ENCODE assay signal across 11 mouse cellular contexts in genomic region chr5:35137510-35138182, GRCm38 (mm10). TPM values are rescaled to one million over a fixed set of nuclear protein-coding genes. Genes with fewer than 3 reads are reported as not detected.
DNase-seq lines count a peak whose midpoint lies in the region; ATAC-seq lines count a peak whose summit lies in the region.
"Had no signal": no experiment of that assay in that cellular context is flagged by ENCODE, and none has a peak within 500 bp of the region (broad histone marks: within the 10 kb centered on the region; RNA-seq: fewer than 3 reads in every experiment).

No protein-coding gene starts in this region.

- H3K27ac ChIP-seq in embryonic facial prominence, embryonic 14.5 days (replicated peaks; ENCODE audit: low read depth, low read length): no peak overlapping the region
- no peak overlapping the region for H3K27ac ChIP-seq in embryonic facial prominence, embryonic 10.5 days (replicated peaks)
- no peak overlapping the region for H3K27ac ChIP-seq in kidney, embryonic 16.5 days (ENCODE audit: low read length)
- H3K27ac ChIP-seq: embryonic facial prominence, embryonic 15.5 days; kidney, postnatal 0 days had no signal

- no peak for ATAC-seq in embryonic facial prominence, embryonic 14.5 days (ENCODE audit: low read depth)
- ATAC-seq in kidney, embryonic 16.5 days (ENCODE audit: low FRiP score, low TSS enrichment): no peak

- H3K4me3 ChIP-seq in embryonic facial prominence, embryonic 14.5 days (ENCODE audit: low read depth, low read length): no peak overlapping the region
- H3K4me3 ChIP-seq in embryonic facial prominence, embryonic 10.5 days: no peak overlapping the region
- H3K4me3 ChIP-seq in kidney, embryonic 16.5 days (ENCODE audit: low read length): no peak overlapping the region
- H3K4me3 ChIP-seq: embryonic facial prominence, embryonic 15.5 days had no signal

- no peak overlapping the region for H3K9ac ChIP-seq in embryonic facial prominence, embryonic 14.5 days (ENCODE audit: low read depth, low read length)
- no peak overlapping the region for H3K9ac ChIP-seq in kidney, embryonic 16.5 days (replicated peaks; ENCODE audit: low read length)
- H3K9ac ChIP-seq: embryonic facial prominence, embryonic 15.5 days had no signal

- 53% methylated on average over 13 of the region's 13 CpGs for WGBS in embryonic facial prominence, embryonic 14.5 days
- 73% methylated on average over 13 of the region's 13 CpGs for WGBS in embryonic facial prominence, embryonic 10.5 days
- WGBS in kidney, embryonic 16.5 days: 74% methylated on average over 13 of the region's 13 CpGs

- no peaks in the 10 kb centered on the region for H3K27me3 ChIP-seq in embryonic facial prominence, embryonic 14.5 days (replicated peaks; ENCODE audit: control insufficient read depth, insufficient read depth, low read length)
- H3K27me3 ChIP-seq in embryonic facial prominence, embryonic 10.5 days (replicated peaks; ENCODE audit: low read depth, poor library complexity, severe bottlenecking): no peaks in the 10 kb centered on the region; the same call in 1 of the 2 replicates
- no peaks in the 10 kb centered on the region for H3K27me3 ChIP-seq in kidney, embryonic 16.5 days (ENCODE audit: insufficient read depth, low read length)
- H3K27me3 ChIP-seq: embryonic facial prominence, embryonic 15.5 days had no signal

- DNase-seq in embryonic facial prominence, embryonic 14.5 days (ENCODE audit: low spot score): peak; percentile 33
- no peak for DNase-seq in embryonic facial prominence, embryonic 10.5 days (ENCODE audit: low spot score)
- peak; percentile 45 for DNase-seq in testis, postnatal 10 days (ENCODE audit: low spot score)
- DNase-seq in testis, postnatal 14 days (ENCODE audit: low spot score): no peak
- DNase-seq in left cerebral cortex, adult 8-10 months (ENCODE audit: low spot score in 2 of 2): peak; percentile 66 to 94
- DNase-seq in embryo, embryonic 9.5 days (ENCODE audit: extremely low spot score): no peak
- DNase-seq in thymus, postnatal 0 days (ENCODE audit: low spot score): no peak
- DNase-seq: thymus, postnatal 14 days had no signal

- H3K9me3 ChIP-seq in embryonic facial prominence, embryonic 14.5 days (ENCODE audit: control insufficient read depth, low read length): no peaks in the 10 kb centered on the region
- H3K9me3 ChIP-seq in embryonic facial prominence, embryonic 10.5 days: no peaks in the 10 kb centered on the region
- no peaks in the 10 kb centered on the region for H3K9me3 ChIP-seq in kidney, embryonic 16.5 days (ENCODE audit: low read length)
- H3K9me3 ChIP-seq: embryonic facial prominence, embryonic 15.5 days had no signal

- H3K36me3 ChIP-seq in embryonic facial prominence, embryonic 14.5 days (ENCODE audit: control insufficient read depth, insufficient read depth, low read length): no peaks in the 10 kb centered on the region
- no peaks in the 10 kb centered on the region for H3K36me3 ChIP-seq in embryonic facial prominence, embryonic 10.5 days (replicated peaks)
- no peaks in the 10 kb centered on the region for H3K36me3 ChIP-seq in kidney, embryonic 16.5 days (ENCODE audit: insufficient read depth, low read length)
- H3K36me3 ChIP-seq: embryonic facial prominence, embryonic 15.5 days had no signal

- H3K4me1 ChIP-seq in embryonic facial prominence, embryonic 14.5 days (ENCODE audit: control insufficient read depth, insufficient read depth, low read length): peaks cover 12% of the 10 kb centered on the region
- H3K4me1 ChIP-seq in embryonic facial prominence, embryonic 10.5 days: peaks cover 7% of the 10 kb centered on the region
- no peaks in the 10 kb centered on the region for H3K4me1 ChIP-seq in kidney, embryonic 16.5 days (ENCODE audit: insufficient read depth, low read length)

- no peak overlapping the region for H3K4me2 ChIP-seq in embryonic facial prominence, embryonic 14.5 days (ENCODE audit: low read depth, low read length)
- H3K4me2 ChIP-seq in kidney, embryonic 16.5 days (replicated peaks; ENCODE audit: low read depth, low read length): no peak overlapping the region
- H3K4me2 ChIP-seq: embryonic facial prominence, embryonic 15.5 days had no signal

RNA-seq across cellular contexts. Expression of gene Lrpap1, which starts 32.1 kb away (rescaled TPM):
- 158 and 170 TPM in 2 replicates for polyA plus RNA-seq in embryonic facial prominence, embryonic 14.5 days (2014; fragmentation: Nextera tagmentation; extraction: Ambion mirVana)
- polyA plus RNA-seq in embryonic facial prominence, embryonic 10.5 days (2016; fragmentation: Nextera tagmentation; extraction: Ambion mirVana): 72.4 and 74.2 TPM in 2 replicates
- total RNA-seq in left cerebral cortex, adult 8-10 months (2022): 100 to 1,000 TPM; 121 to 171 (median 135) TPM
- polyA plus RNA-seq in kidney, embryonic 16.5 days (2015; fragmentation: Nextera tagmentation; extraction: Ambion mirVana): 252 and 271 TPM in 2 replicates
- polyA plus RNA-seq in thymus, postnatal 0 days (2015; fragmentation: Nextera tagmentation; extraction: Ambion mirVana): 76.2 and 89.0 TPM in 2 replicates

Comparison
In these comparisons a context has a peak if more than half of its experiments do, and no peak if none do; other contexts are left out.
1. DNase-seq: peak in embryonic facial prominence, embryonic 14.5 days (single experiment), testis, postnatal 10 days (single experiment) and left cerebral cortex, adult 8-10 months (2 of 2); none in embryonic facial prominence, embryonic 10.5 days (single experiment), testis, postnatal 14 days (single experiment), embryo, embryonic 9.5 days (single experiment) and thymus, postnatal 0 days (single experiment).